Mouse (Mus musculus): ENCODE results near the gene Lhfpl2.

DNA sequence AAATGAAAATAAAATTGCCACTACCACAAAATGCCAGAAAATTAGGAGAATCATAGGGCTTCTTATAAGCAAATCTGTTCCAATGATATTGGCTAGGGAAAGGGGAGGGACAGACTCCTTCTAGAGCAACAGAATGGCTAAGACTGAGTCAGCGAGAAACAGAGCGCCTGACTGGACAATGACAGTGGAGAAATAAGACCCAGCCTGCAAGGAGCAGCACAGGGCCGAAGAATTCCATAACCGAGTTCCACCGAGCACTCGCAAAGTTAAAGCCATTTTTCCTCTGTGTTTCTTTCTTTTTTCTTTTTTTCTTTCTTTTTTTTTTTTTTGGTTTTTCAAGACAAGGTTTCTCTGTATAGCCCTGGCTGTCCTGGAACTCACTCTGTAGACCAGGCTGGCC lies 182.5 kb downstream of the Lhfpl2 start:
- TF ChIP-seq CTCF (IDR thresholded peaks at IDR 0.05; ENCODE audit: control insufficient read depth, insufficient read depth, low read length) (no peak), POLR2A (IDR thresholded peaks at IDR 0.05; ENCODE audit: borderline replicate concordance, control insufficient read depth, low read depth, low read length) (no peak)
